Mouse (Mus musculus): Measurements from ENCODE around the gene Slc35e1.

DNA sequence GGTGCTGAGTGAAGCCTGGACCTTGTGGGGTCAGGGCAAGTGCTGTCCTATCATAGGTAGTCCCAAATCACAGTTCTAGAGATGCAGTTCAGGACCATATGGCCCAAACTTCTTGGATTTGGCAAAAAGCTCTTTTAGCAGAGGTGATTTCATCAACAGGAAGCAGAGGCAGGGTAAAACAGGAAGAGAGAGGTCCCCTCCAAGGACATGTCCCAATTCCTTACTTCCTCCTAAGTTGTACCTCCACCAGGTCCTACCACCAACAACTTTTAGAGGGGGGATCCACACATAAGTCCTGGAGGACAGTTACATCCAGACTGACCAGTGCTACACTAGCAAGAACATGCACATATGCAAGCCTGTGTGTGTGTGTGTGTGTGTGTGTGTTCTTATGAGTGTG, 5.4 kb downstream of the Slc35e1 start:
- TF ChIP-seq CTCF (IDR thresholded peaks at IDR 0.05; ENCODE audit: insufficient read depth, low read depth, low read length) (no peak), POLR2A (IDR thresholded peaks at IDR 0.05; ENCODE audit: insufficient read depth, low read depth, low read length) (no peak)
